Mouse (Mus musculus): ENCODE results near the gene Clca4b. TPM values are rescaled to one million over a fixed set of nuclear protein-coding genes. Genes with fewer than 3 reads are reported as not detected.
"Not testable (repeated sequence)": the region's sequence is repeated elsewhere in the genome, so short reads cannot be mapped to it uniquely, and the experiment has no call there.

Clca4b gene
- polyA plus RNA-seq, 1 experiment: not detected

- Histone ChIP-seq H3K4me3 (ENCODE audit: insufficient read depth, poor library complexity, severe bottlenecking) (no peak overlapping the region), H3ac (ENCODE audit: control insufficient read depth, insufficient read length, low read depth) (no peak overlapping the region), H3K79me2 (ENCODE audit: control insufficient read depth, insufficient read depth) (peaks cover 6% of the 10 kb centered on the region), H3K27me3 (ENCODE audit: control insufficient read depth, insufficient read depth, insufficient read length) (no peaks in the 10 kb centered on the region), H3K79me3 (ENCODE audit: low read depth) (no peaks in the 10 kb centered on the region), H3K36me3 (ENCODE audit: control insufficient read depth, insufficient read depth) (no peaks in the 10 kb centered on the region)
- TF ChIP-seq MYOD1 (IDR thresholded peaks at IDR 0.05; ENCODE audit: control insufficient read depth, insufficient read length, low read depth) (no peak), MAX (IDR thresholded peaks at IDR 0.05) (no peak), USF1 (IDR thresholded peaks at IDR 0.05; ENCODE audit: low read depth) (no peak), FOSL1 (IDR thresholded peaks at IDR 0.05; ENCODE audit: insufficient read depth, low read length, poor library complexity, severe bottlenecking) (no peak), MYOG (IDR thresholded peaks at IDR 0.05; ENCODE audit: control insufficient read depth, extremely low read depth, insufficient read length) (no peak), CEBPB (IDR thresholded peaks at IDR 0.05; ENCODE audit: low read depth) (no peak), CTCF (IDR thresholded peaks at IDR 0.05; ENCODE audit: control insufficient read depth, insufficient read depth, insufficient read length) (no peak)
Measured at GRCm38 (mm10) chr3:144969755-144970154, 37.4 kb upstream of the Clca4b start.

GRCm38 (mm10) chr3:144966074-144966473 lies 33.7 kb upstream of the Clca4b start:
- Histone ChIP-seq H3K79me3 (ENCODE audit: low read depth) (no peaks in the 10 kb centered on the region), H3K4me3 (ENCODE audit: insufficient read depth, poor library complexity, severe bottlenecking) (no peak overlapping the region), H3K79me2 (ENCODE audit: control insufficient read depth, insufficient read depth) (no peaks in the 10 kb centered on the region), H3ac (ENCODE audit: control insufficient read depth, insufficient read length, low read depth) (no peak overlapping the region), H3K27me3 (ENCODE audit: control insufficient read depth, insufficient read depth, insufficient read length) (no peaks in the 10 kb centered on the region), H3K36me3 (ENCODE audit: control insufficient read depth, insufficient read depth) (no peaks in the 10 kb centered on the region)
- TF ChIP-seq CTCF (IDR thresholded peaks at IDR 0.05; ENCODE audit: control insufficient read depth, insufficient read depth, insufficient read length) (no peak), MYOD1 (IDR thresholded peaks at IDR 0.05; ENCODE audit: control insufficient read depth, insufficient read length, low read depth) (no peak), CEBPB (IDR thresholded peaks at IDR 0.05; ENCODE audit: low read depth) (no peak), MYOG (IDR thresholded peaks at IDR 0.05; ENCODE audit: control insufficient read depth, extremely low read depth, insufficient read length) (no peak), FOSL1 (IDR thresholded peaks at IDR 0.05; ENCODE audit: insufficient read depth, low read length, poor library complexity, severe bottlenecking) (no peak), MAX (IDR thresholded peaks at IDR 0.05) (no peak), USF1 (IDR thresholded peaks at IDR 0.05; ENCODE audit: low read depth) (no peak)

DNA sequence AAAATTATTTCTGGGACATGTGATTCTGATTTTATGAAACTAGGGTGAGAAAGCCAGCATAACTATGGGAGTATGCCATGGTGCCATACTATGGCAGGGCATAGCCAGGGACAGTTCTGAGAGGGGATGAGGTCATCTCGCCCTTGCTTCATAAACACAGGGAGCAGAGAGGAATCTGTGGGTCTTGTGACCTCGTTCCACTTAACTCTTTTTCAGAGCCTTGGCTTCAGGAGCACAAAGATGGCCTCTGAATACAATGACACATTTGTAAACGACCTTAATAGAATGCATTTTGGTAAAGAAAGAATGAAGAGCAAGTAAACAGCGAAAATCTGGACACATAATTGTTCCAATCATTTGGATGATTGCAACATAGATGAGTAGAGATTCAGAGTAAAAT lies 18.5 kb upstream of the Clca4b start:
- Histone ChIP-seq H3K79me2 (ENCODE audit: control insufficient read depth, insufficient read depth) (no peaks in the 10 kb centered on the region), H3K79me3 (ENCODE audit: low read depth) (no peaks in the 10 kb centered on the region), H3K27me3 (ENCODE audit: control insufficient read depth, insufficient read depth, insufficient read length) (no peaks in the 10 kb centered on the region), H3K36me3 (ENCODE audit: control insufficient read depth, insufficient read depth) (no peaks in the 10 kb centered on the region), H3ac (ENCODE audit: control insufficient read depth, insufficient read length, low read depth) (no peak overlapping the region), H3K4me3 (ENCODE audit: insufficient read depth, poor library complexity, severe bottlenecking) (no peak overlapping the region)
- TF ChIP-seq FOSL1 (IDR thresholded peaks at IDR 0.05; ENCODE audit: insufficient read depth, low read length, poor library complexity, severe bottlenecking) (no peak), USF1 (IDR thresholded peaks at IDR 0.05; ENCODE audit: low read depth) (no peak), CTCF (IDR thresholded peaks at IDR 0.05; ENCODE audit: control insufficient read depth, insufficient read depth, insufficient read length) (no peak), MYOD1 (IDR thresholded peaks at IDR 0.05; ENCODE audit: control insufficient read depth, insufficient read length, low read depth) (no peak), CEBPB (IDR thresholded peaks at IDR 0.05; ENCODE audit: low read depth) (no peak), MYOG (IDR thresholded peaks at IDR 0.05; ENCODE audit: control insufficient read depth, extremely low read depth, insufficient read length) (no peak), MAX (IDR thresholded peaks at IDR 0.05) (no peak)

DNA sequence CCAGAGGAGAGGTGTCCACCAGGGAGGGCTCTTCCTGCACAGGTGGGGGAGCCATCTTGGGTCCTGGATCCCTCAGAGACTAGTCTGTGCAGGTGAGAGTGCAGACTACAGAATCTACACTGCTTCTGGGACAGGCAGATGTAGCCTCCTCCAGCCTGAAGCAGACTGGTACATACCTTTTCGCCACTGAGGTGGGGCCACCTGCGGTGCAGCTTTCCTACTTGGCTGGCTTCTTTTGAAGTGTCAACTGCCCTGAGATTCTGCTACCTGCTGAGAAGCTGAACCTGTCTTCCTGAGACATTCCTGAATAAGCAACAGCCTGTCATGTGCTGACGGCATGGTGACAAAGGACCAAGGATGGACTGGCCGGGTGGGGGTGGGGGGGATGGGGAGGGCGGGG lies 15.0 kb upstream of the Clca4b start:
- not testable (repeated sequence) for H3K27me3 ChIP-seq (ENCODE audit: control insufficient read depth, insufficient read depth, insufficient read length); H3ac ChIP-seq (ENCODE audit: control insufficient read depth, insufficient read length, low read depth); H3K4me3 ChIP-seq (ENCODE audit: insufficient read depth, poor library complexity, severe bottlenecking); H3K36me3 ChIP-seq (ENCODE audit: control insufficient read depth, insufficient read depth); H3K79me2 ChIP-seq (ENCODE audit: control insufficient read depth, insufficient read depth); H3K79me3 ChIP-seq (ENCODE audit: low read depth)

GRCm38 (mm10) chr3:144933625-144934024 lies 1.3 kb upstream of the Clca4b start:
- H3K79me3 ChIP-seq (ENCODE audit: low read depth); H3K4me3 ChIP-seq (ENCODE audit: insufficient read depth, poor library complexity, severe bottlenecking); H3K36me3 ChIP-seq (ENCODE audit: control insufficient read depth, insufficient read depth); H3ac ChIP-seq (ENCODE audit: control insufficient read depth, insufficient read length, low read depth); H3K79me2 ChIP-seq (ENCODE audit: control insufficient read depth, insufficient read depth); H3K27me3 ChIP-seq (ENCODE audit: control insufficient read depth, insufficient read depth, insufficient read length): not testable (repeated sequence)

DNA sequence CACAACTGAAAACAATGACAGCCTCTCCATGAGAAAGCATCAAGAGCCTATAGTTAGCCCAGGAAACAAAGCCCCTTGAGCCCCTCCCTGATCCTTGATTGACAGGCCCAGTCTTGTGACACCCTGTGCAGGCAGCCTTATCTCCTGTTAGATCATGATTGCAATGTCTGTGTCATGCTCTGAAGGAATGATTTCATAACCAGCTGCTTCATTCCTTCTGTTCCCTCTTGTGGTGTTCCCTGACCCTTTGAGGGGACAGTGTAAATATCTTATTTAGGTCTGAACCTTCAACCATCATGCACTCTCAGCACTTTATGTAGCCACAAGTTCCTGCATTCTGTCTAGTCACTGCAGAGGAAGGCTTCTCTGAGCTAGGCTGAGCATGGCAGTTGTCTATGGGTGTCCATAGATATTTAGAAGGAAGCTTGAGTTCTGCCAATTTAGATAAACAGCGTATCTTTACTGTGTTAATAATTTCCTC lies 722 bp upstream of the Clca4b start:
- Histone ChIP-seq H3ac (ENCODE audit: control insufficient read depth, insufficient read length, low read depth) (no peak overlapping the region), H3K27me3 (ENCODE audit: control insufficient read depth, insufficient read depth, insufficient read length) (no peaks in the 10 kb centered on the region), H3K36me3 (ENCODE audit: control insufficient read depth, insufficient read depth) (no peaks in the 10 kb centered on the region), H3K4me3 (ENCODE audit: insufficient read depth, poor library complexity, severe bottlenecking) (no peak overlapping the region), H3K79me2 (ENCODE audit: control insufficient read depth, insufficient read depth) (no peaks in the 10 kb centered on the region), H3K79me3 (ENCODE audit: low read depth) (no peaks in the 10 kb centered on the region)
- TF ChIP-seq CEBPB (IDR thresholded peaks at IDR 0.05; ENCODE audit: low read depth) (no peak), MAX (IDR thresholded peaks at IDR 0.05) (no peak)

- no peaks in the 10 kb centered on the region for H3K79me3 ChIP-seq (ENCODE audit: low read depth)
- H3K79me2 ChIP-seq (ENCODE audit: control insufficient read depth, insufficient read depth): no peaks in the 10 kb centered on the region
- H3ac ChIP-seq (ENCODE audit: control insufficient read depth, insufficient read length, low read depth): no peak overlapping the region
- H3K27me3 ChIP-seq (ENCODE audit: control insufficient read depth, insufficient read depth, insufficient read length): no peaks in the 10 kb centered on the region
- TF ChIP-seq MYOD1 (IDR thresholded peaks at IDR 0.05; ENCODE audit: control insufficient read depth, insufficient read length, low read depth): no peak
- TF ChIP-seq CEBPB (IDR thresholded peaks at IDR 0.05; ENCODE audit: low read depth): no peak
- no peak for TF ChIP-seq USF1 (IDR thresholded peaks at IDR 0.05; ENCODE audit: low read depth)
- no peak for TF ChIP-seq FOSL1 (IDR thresholded peaks at IDR 0.05; ENCODE audit: insufficient read depth, low read length, poor library complexity, severe bottlenecking)
- TF ChIP-seq MYOG (IDR thresholded peaks at IDR 0.05; ENCODE audit: control insufficient read depth, extremely low read depth, insufficient read length): no peak
- no peaks in the 10 kb centered on the region for H3K36me3 ChIP-seq (ENCODE audit: control insufficient read depth, insufficient read depth)
- H3K4me3 ChIP-seq (ENCODE audit: insufficient read depth, poor library complexity, severe bottlenecking): no peak overlapping the region
Measured at GRCm38 (mm10) chr3:144914014-144914413, 18.3 kb downstream of the Clca4b start.

Measured in C2C12 (cell line).